Mouse (Mus musculus) erythroblast, adult 5-6 weeks (primary cell): ENCODE data around the gene H2-M3. TPM values are rescaled to one million over a fixed set of nuclear protein-coding genes. Genes with fewer than 3 reads are reported as not detected.
"Not testable (repeated sequence)": the region's sequence is repeated elsewhere in the genome, so short reads cannot be mapped to it uniquely, and the experiment has no call there.

ENCODE experiments used
- ATAC-seq: replicated peaks from 2 replicates; pipeline ENCODE4 v1.8.0; 2016; ENCODE audit warnings: moderate number of reproducible peaks, mild to moderate bottlenecking, moderate TSS enrichment, inconsistent platforms; ENCODE audit not compliant: poor library complexity, low FRiP score, severe bottlenecking
- total RNA-seq, 2 experiments: library from RNA; stranded (forward) in 1 of 2; stranded (reverse) in 1 of 2; fragments of 150-400 nt in 1 of 2; fragments of 200-764, 138-1000 nt in 1 of 2; gene quantifications; 2 replicates each; pipeline versions ENCODE4 v1.2.3 to v1.2.4; 2015 to 2017; ENCODE audit warnings: low replicate concordance in 2 of 2

H2-M3 gene
- total RNA-seq (2015; ENCODE audit: low replicate concordance) (not detected in 2 replicates), total RNA-seq (2017; ENCODE audit: low replicate concordance) (2.9 and 3.3 TPM in 2 replicates)

GRCm38 (mm10) chr17:37270058-37270701 is at the start of gene H2-M3:
Gene H2-M3 (plus strand): TSS chr17:37270220.
- ATAC-seq = peak; percentile 87

GRCm38 (mm10) chr17:37221879-37222278 is 48.1 kb upstream of the H2-M3 start:
- no peak for ATAC-seq

- ATAC-seq = not testable (repeated sequence)
These were observed 32.8 kb upstream of the H2-M3 start, which contains the start of gene Olfr97 for GRCm38 (mm10) chr17:37237230-37237629. Gene Olfr97 (minus strand): TSS chr17:37237330.

- ATAC-seq = no peak
These were observed 27.8 kb upstream of the H2-M3 start for GRCm38 (mm10) chr17:37242198-37242597.

- no peak for ATAC-seq
These were observed 23.3 kb upstream of the H2-M3 start for GRCm38 (mm10) chr17:37246715-37247114.

GRCm38 (mm10) chr17:37249460-37249859 is 20.6 kb upstream of the H2-M3 start:
- ATAC-seq = no peak

GRCm38 (mm10) chr17:37250544-37250943 is 19.5 kb upstream of the H2-M3 start:
- ATAC-seq = no peak

GRCm38 (mm10) chr17:37263626-37264025 is 6.4 kb upstream of the H2-M3 start, which contains the start of gene Olfr98:
Gene Olfr98 (minus strand): TSS chr17:37263749.
- no peak for ATAC-seq

GRCm38 (mm10) chr17:37270702-37271092 is 677 bp downstream of the H2-M3 start:
- peak; percentile 69 for ATAC-seq

- no peak for ATAC-seq
These were observed 5.7 kb downstream of the H2-M3 start for GRCm38 (mm10) chr17:37275626-37276248.

GRCm38 (mm10) chr17:37276573-37276972 is 6.6 kb downstream of the H2-M3 start:
- no peak for ATAC-seq

GRCm38 (mm10) chr17:37280331-37280730 is 10.3 kb downstream of the H2-M3 start:
- ATAC-seq = no peak

- ATAC-seq = no peak
These were observed 13.3 kb downstream of the H2-M3 start, which contains the start of gene Olfr99 for GRCm38 (mm10) chr17:37283360-37283759. Gene Olfr99 (minus strand): TSS chr17:37283460.

GRCm38 (mm10) chr17:37304213-37304612 is 34.2 kb downstream of the H2-M3 start, which contains the start of gene Olfr101:
Gene Olfr101 (minus strand): TSS chr17:37304313.
- ATAC-seq = no peak

- ATAC-seq = no peak
These were observed 38.5 kb downstream of the H2-M3 start for GRCm38 (mm10) chr17:37308483-37308882.

GRCm38 (mm10) chr17:37310146-37310699 is 40.2 kb downstream of the H2-M3 start:
- ATAC-seq = no peak

GRCm38 (mm10) chr17:37316954-37317353 is 46.9 kb downstream of the H2-M3 start, which contains the start of gene Olfr102:
Gene Olfr102 (minus strand): TSS chr17:37317054.
- ATAC-seq = no peak
